Mouse (Mus musculus) spleen, adult 2 months (tissue): ENCODE measurements around the gene Zfp365. TPM values are rescaled to one million over a fixed set of nuclear protein-coding genes. Genes with fewer than 3 reads are reported as not detected.

Source experiments
- DNase-seq, 2 experiments: peaks; one replicate each; pipeline versions ENCODE4 v3.0.0 to v3.0.0-alpha.2; 2012 to 2021; ENCODE audit warnings: low spot score in 2 of 2, low read depth in 1 of 2
- H3K27ac ChIP-seq: fragments of 200-500 bp; 2 replicates; pipeline ENCODE4 v1.5.1; 2012; ENCODE audit warnings: low read length, inconsistent platforms; ENCODE audit not compliant: insufficient read depth
- H3K27me3 ChIP-seq: fragments of 200-500 bp; 2 replicates; pipeline ENCODE4 v1.6.1; 2012; ENCODE audit warnings: mild to moderate bottlenecking, moderate library complexity, low read length, inconsistent platforms; ENCODE audit not compliant: control insufficient read depth, insufficient read depth
- H3K36me3 ChIP-seq: fragments of 200-500 bp; 2 replicates; pipeline ENCODE4 v1.6.1; 2012; ENCODE audit warnings: mild to moderate bottlenecking, low read length, inconsistent platforms; ENCODE audit not compliant: control insufficient read depth, insufficient read depth
- H3K4me1 ChIP-seq: fragments of 200-500 bp; 2 replicates; pipeline ENCODE4 v1.6.1; 2011; ENCODE audit warnings: inconsistent platforms; ENCODE audit not compliant: control insufficient read depth, insufficient read depth, insufficient read length
- H3K4me3 ChIP-seq: fragments of 200-500 bp; 2 replicates; pipeline ENCODE4 v1.5.1; 2011; ENCODE audit warnings: mild to moderate bottlenecking, inconsistent platforms; ENCODE audit not compliant: insufficient read depth, insufficient read length; ENCODE audit errors: extremely low read depth
- CTCF ChIP-seq: fragments of 200-500 bp; IDR thresholded peaks from 2 replicates; pipeline ENCODE4 v1.5.1; 2011; ENCODE audit warnings: mild to moderate bottlenecking, inconsistent platforms; ENCODE audit not compliant: insufficient read depth, insufficient read length, insufficient replicate concordance; ENCODE audit errors: extremely low read depth
- POLR2A ChIP-seq: fragments of 200-500 bp; IDR thresholded peaks from 2 replicates; pipeline ENCODE4 v1.6.1; 2011; ENCODE audit warnings: low read depth, low read length, inconsistent platforms
- WGBS: fragments of 180-500 bp; shearing (Covaris S2); methylation state at CpG from one replicate; pipeline ENCODE4 v1.1.7; 2018; 5-methylcytosine and 5-hydroxymethylcytosine counted together
- polyA plus RNA-seq: library from polyadenylated mRNA; depleted of rRNA; stranded (reverse); fragments of >200 nt; gene quantifications from 2 replicates; pipeline ENCODE4 v1.2.3, GENCODE M21; 2012; rRNA removed

The Zfp365 gene
- polyA plus RNA-seq, 1 experiment = 0.27 TPM

DNA sequence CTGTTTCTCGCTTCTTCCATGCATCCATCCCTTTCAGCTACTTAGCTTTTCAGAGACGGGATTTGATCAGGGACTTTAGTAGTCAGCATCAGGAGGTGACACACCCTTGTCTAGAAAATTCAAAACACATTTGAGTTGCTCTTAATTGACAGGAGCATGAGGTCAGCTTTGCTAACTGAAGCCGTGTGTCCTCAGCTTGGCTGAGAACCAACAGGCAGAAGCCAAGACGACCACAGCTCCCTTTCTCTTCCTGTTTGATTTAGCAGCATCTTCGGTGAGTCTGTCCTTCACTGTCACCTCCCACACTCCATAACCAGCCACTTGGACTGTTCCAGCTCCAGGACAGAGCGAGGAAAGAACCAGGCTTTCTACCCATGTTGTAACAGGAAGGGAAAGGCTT is 60.1 kb downstream of the Zfp365 start:
- no peak for DNase-seq
- Histone ChIP-seq H3K27ac (no peak overlapping the region), H3K4me1 (no peaks in the 10 kb centered on the region), H3K27me3 (no peaks in the 10 kb centered on the region; the same call in 1 of the 2 replicates), H3K4me3 (no peak overlapping the region), H3K36me3 (no peaks in the 10 kb centered on the region)
- no peak for TF ChIP-seq CTCF
- TF ChIP-seq POLR2A = no peak
- 40% methylated on average over 6 of the region's 6 CpGs for WGBS

DNA sequence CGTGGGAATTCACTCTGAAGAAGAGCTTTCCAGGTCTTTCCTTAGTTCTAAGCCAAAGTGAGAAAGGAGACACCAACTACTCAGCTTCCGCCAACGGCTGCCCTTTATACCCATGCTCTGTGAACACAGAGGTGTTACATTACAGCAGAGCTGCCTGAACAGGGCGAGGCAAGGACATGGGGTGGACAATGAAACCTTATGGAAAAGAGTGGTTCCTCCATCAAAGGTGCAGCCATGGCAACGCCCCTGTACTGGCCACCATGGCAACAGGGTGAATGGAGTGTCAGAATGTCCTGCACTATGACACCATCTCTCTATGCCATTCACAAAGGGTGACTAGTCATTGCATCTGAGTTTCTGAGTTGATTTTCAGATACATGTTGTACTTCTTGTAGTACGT is 61.4 kb downstream of the Zfp365 start:
- Histone ChIP-seq H3K4me3 (no peak overlapping the region), H3K4me1 (no peaks in the 10 kb centered on the region), H3K27ac (no peak overlapping the region), H3K36me3 (no peaks in the 10 kb centered on the region), H3K27me3 (no peaks in the 10 kb centered on the region; the same call in 1 of the 2 replicates)
- 83% methylated on average over 6 of the region's 6 CpGs for WGBS
- no peak for DNase-seq
- no peak for TF ChIP-seq POLR2A
- no peak for TF ChIP-seq CTCF

DNA sequence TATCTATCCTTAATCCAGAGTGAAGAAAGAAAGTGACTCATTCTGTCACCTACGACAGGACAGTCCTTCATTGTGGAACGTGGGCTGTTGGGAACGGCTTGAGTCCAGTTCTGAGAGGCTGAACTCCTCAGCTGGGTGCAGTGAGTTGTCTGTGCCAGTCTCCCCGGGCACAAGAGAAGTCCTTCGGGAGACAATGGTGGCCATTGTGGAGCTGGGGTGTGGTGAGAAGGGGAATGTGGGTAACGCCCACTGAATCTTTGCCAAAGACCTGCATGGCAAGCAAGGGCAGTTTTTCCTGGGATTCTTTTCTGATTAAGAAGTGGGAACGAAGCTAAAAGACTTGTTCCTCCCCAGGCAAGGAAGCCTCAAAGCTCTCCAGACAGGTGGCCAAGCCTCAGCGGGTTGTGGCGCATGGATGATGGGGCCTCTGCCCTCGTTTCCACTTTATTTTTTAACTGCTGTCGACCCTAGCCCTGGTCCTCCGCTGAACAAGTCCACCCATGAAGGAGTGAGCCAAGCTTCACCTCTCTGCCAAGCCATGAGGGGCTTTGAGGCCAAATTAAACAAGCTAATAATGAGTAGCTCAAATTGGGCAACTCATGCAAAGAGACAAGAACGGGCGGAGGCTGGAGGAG is 66.3 kb downstream of the Zfp365 start:
- no peak overlapping the region for H3K27ac ChIP-seq
- H3K4me1 ChIP-seq = no peaks in the 10 kb centered on the region
- WGBS = 89% methylated on average over 14 of the region's 14 CpGs
- TF ChIP-seq POLR2A = no peak
- TF ChIP-seq CTCF = no peak
- no peaks in the 10 kb centered on the region for H3K27me3 ChIP-seq
- DNase-seq = no peak
- no peaks in the 10 kb centered on the region for H3K36me3 ChIP-seq
- H3K4me3 ChIP-seq = no peak overlapping the region

DNA sequence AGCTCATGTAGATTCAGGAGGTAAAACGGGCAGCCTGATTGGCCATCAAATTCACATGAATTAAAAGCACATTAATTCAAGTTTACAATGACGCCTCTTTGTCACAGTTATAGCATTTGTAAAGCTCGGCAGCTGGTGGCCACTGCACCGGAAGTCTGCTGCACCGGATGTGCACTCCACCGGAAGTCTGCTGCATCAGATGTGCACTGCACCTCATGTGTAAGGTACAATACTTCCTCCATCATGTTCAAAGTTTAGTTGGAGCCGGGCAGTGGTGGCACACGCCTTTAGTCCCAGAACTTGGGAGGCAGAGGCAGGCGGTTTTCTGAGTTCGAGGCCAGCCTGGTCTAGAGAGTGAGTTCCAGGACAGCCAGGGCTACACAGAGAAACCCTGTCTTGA is 70.9 kb downstream of the Zfp365 start:
- DNase-seq = no peak
- Histone ChIP-seq H3K36me3 (no peaks in the 10 kb centered on the region), H3K27ac (no peak overlapping the region), H3K27me3 (no peaks in the 10 kb centered on the region), H3K4me3 (no peak overlapping the region), H3K4me1 (no peaks in the 10 kb centered on the region)
- TF ChIP-seq POLR2A (no peak), CTCF (no peak)
- WGBS = 73% methylated on average over 10 of the region's 10 CpGs

DNA sequence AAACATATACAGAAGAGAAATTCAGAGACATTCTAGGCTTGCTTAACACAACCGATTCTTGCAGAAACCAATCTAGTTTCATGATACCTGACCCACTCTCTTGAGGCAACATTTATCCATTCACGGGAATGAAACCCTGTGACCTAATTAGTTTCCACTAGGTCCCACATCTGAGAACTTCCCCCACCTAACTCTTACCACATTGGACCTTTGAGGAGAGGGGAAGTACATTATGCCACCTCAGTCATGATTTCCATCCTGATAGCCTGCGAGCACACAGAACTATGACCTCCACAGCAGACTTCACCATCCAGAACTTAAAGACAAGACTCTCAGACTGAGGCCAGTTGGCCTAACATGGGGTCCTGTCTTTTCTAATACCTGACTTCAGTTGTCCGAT is 71.7 kb downstream of the Zfp365 start:
- no peak for TF ChIP-seq CTCF
- no peak for TF ChIP-seq POLR2A
- Histone ChIP-seq H3K4me3 (no peak overlapping the region), H3K27me3 (no peaks in the 10 kb centered on the region), H3K36me3 (no peaks in the 10 kb centered on the region), H3K4me1 (no peaks in the 10 kb centered on the region), H3K27ac (no peak overlapping the region)
- WGBS = 63% methylated on average over 4 of the region's 4 CpGs
- no peak for DNase-seq

DNA sequence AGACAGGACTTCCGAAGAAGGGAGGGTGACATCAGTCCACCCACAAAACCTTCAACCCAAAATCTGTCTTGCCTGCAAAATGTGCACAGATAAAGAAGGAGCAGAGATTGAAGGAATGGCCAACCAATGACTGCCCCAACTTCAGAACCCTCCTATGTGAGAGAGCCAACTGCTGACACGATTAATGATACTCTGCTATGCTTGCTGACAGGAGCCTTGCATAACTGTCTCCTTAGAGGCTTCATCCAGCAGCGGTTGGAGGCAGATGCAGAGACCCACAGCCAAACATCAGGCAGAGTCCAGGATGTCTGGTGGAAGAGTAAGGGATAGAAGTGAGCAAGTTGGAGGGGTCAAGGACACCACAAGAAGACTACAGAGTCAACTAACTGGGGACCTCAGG is 73.3 kb downstream of the Zfp365 start:
- Histone ChIP-seq H3K4me1 (no peaks in the 10 kb centered on the region), H3K4me3 (no peak overlapping the region), H3K27ac (no peak overlapping the region), H3K27me3 (no peaks in the 10 kb centered on the region), H3K36me3 (no peaks in the 10 kb centered on the region)
- no peak for TF ChIP-seq POLR2A
- TF ChIP-seq CTCF = no peak
- 70% methylated on average over 3 of the region's 3 CpGs for WGBS
- no peak for DNase-seq

DNA sequence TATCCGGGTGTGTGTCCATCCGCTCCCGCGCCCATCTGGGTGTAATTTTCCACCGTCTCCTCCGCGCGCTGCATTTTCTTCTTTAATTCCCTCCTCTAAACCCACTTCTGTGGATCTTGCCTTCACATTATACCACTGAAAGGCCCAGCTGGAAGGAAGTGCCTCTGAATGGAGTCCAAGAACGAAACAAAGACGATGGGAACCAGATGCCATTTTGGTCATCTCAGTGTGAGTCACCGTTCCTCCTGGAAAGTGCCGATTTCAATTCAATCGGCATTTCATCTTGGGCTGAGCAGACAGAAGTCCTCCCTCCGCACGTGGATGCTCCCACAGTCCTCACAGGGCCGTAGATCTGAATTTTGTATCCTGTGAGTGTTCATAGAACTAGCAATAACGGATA is 76.0 kb downstream of the Zfp365 start:
- DNase-seq = no peak
- Histone ChIP-seq H3K4me1 (no peaks in the 10 kb centered on the region), H3K36me3 (no peaks in the 10 kb centered on the region), H3K4me3 (no peak overlapping the region), H3K27ac (no peak overlapping the region), H3K27me3 (no peaks in the 10 kb centered on the region)
- 89% methylated on average over 17 of the region's 17 CpGs for WGBS
- TF ChIP-seq CTCF = no peak

Other genes starting within 250 kb of the Zfp365 start
- 0.09 and 0.14 TPM in 2 replicates for gene Rtkn2, start 66.9 kb upstream of the Zfp365 start, polyA plus RNA-seq